Mouse (Mus musculus): ENCODE measurements at regions not wholly inside any gene's neighbourhood (a gene's known extent, or its start where the extent isn't known, plus 50 kb on each side); places are given as distances from the start of the nearest gene placed in this dataset.

DNA sequence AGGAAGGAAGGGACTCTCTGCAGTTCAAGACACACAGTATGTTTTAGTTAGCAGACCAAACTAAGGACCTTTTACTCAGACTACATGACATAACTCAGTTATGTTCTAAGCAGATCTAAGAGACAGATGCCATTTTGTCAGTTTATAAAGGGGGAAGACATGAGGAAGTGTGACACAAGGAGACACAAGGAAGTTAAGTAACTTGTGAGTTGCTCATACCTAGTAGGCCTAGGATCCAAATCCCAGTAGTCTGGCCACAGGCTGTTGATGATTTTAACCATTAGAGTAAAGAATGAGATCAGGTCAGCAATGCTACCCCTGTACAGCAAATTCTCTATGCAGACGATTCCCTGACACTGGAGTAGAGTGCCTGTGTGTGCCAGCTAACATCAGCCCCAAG lies 59.3 kb upstream of the Lta4h start:
- no peak for TF ChIP-seq CTCF (IDR thresholded peaks at IDR 0.05; ENCODE audit: low read depth)
- no peak for TF ChIP-seq EP300 (IDR thresholded peaks at IDR 0.05; ENCODE audit: low read depth)
